Mouse (Mus musculus): Measurements from ENCODE around the gene Dnajc19. TPM values are rescaled to one million over a fixed set of nuclear protein-coding genes. Genes with fewer than 3 reads are reported as not detected.
"Not testable (repeated sequence)": the region's sequence is repeated elsewhere in the genome, so short reads cannot be mapped to it uniquely, and the experiment has no call there.

Dnajc19 gene
- total RNA-seq (2021): 100 to 1,000 TPM; 136 to 140 TPM

DNA sequence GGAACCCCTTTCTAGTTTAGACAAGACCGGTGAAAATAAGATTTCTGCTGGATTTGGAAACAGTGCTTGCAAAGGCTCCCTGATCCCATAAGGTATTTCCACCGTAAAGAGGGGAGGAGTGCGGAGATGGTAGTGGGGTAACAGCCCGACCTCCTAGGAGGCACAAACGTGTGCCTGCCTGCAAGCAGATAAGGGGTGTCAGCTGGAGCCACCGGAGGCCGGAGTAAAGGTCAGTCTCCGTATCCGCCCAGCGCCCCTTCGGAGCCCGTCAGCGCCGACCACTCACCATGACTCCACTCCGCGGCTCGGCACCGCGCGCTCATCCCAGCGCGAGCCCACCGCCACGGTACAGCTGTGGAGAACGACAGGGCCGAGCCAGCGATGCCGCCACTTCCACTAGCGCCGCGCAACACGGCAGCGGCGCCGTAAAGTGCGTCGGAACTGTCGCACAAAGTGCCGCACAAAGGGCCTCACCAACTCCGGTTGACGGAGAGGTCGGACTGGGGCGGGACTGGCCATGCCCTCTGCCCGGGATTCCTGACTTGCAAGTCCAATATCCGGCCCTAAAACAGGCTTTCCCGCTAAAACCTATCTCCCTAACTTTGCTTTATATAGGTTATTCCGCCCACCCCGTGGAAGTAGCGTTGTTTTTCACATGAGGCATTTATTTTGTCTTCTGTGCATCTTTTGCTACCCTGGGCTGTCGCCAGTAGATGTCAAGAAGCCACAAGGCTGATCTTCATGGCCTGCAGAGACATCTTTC, at the start of gene Dnajc19:
Gene Dnajc19 (minus strand): TSS at position 422 of the 763 bp plus-strand sequence.
- peak; percentile 93 to 96 for DNase-seq
- intact Hi-C loops (cut with DNase I): loop anchor here (2.0 to 10.0 kb wide), 2 partner anchors 60 to 126 kb away; no protein-coding TSS in a partner anchor

DNA sequence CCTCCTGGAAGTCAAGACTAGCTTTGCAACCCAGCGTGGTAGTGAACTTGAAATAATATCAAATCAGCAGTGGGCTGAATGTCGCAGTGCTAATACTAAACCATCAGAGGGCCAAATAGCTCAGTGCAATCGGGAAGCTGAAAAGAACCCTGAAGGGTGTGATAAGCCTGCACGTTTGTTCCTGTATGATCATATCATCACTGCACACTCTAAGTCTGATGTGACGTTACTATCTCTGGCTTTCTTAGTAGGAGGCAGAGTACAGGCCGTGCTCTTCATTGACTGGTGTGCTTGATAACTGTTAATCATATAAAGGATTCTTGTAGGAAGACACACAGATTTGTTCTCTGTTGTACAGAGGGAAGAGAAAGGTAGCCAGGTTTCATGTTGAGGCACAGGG, 48.8 kb upstream of the Dnajc19 start:
- intact Hi-C loops (cut with DNase I): no loop called here
- DNase-seq: no peak

DNA sequence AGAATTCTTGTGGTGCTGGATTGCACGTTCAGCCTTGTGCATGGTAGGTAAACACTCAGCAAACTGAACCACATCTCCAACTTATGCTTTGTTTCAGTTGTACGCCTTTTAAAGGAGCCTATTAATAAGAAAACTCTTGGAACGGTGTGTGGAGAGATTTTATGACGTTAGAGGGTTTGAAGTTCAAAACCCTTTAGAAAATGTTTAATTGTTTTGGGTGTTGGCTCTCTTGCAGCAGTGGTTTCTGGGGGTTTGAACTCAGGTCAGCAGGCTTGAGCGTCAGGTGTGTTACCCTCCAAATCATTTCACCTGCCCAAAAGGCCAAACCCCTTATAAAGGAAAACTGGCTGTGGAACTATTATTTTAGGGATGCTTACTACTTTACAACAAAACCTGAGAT, 40.2 kb upstream of the Dnajc19 start:
- intact Hi-C loops (cut with DNase I): no loop called here

DNA sequence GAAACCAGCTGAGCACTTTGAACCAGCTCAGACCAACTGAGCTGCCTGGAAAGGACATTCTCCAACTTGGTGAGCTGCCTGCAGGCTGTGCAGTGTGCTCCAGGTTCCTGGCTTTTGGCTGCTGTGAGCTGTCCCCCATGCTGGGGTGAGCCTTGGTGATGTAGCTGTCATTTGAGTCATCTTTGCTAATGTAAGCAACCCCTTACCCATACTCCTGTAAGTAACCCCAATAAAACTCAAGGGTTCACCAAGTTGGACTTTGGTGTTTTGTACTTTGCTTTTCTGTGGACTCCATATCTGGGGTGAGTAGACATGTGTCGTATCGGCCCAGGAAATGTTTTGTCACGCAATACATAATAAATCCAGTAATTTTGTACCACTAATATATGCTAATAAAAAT, 39.7 kb upstream of the Dnajc19 start:
- DNase-seq: no peak
- intact Hi-C loops (cut with DNase I): no loop called here

More for the DNA sequence above, 40.2 kb upstream of the Dnajc19 start:
- DNase-seq: no peak

DNA sequence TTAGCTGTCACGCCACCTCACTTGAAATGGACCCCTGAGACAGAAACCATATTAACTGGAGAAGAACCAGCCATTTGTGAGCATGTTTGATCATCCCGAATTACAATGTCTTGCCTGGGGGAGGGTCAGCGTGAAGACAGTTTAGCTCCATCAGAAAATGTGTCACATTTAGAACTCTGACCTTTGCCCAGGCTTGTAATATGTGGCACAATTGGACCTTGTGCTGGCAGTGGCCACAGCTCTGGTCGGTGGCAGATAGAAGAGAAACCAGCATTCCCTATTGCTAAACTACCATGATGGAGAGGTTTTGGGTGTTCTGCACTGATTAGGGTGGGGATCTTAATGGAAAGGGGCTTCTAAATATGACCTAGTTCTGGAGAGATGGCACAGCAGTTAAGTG, 38.7 kb upstream of the Dnajc19 start:
- intact Hi-C loops (cut with DNase I): no loop called here
- no peak for DNase-seq

DNA sequence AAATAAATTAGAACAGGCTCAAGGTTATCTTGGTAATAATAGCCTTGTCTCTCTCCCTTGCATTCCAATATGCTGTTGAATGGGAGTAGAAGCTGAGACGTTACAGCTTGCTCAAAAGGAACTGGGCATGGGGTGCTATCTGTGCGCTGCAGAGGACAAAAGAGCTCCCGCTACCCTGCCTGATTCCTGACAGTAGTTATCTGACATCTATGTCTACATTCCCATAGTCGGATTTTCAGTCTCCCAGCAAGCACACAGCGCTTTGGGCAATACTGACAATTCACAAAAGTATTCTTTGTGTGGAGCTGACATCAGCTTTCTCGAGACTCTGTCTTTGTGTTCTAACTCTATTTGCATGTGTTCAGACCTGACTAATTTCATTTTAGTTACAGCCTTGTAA, 34.7 kb upstream of the Dnajc19 start:
- no peak for DNase-seq

DNA sequence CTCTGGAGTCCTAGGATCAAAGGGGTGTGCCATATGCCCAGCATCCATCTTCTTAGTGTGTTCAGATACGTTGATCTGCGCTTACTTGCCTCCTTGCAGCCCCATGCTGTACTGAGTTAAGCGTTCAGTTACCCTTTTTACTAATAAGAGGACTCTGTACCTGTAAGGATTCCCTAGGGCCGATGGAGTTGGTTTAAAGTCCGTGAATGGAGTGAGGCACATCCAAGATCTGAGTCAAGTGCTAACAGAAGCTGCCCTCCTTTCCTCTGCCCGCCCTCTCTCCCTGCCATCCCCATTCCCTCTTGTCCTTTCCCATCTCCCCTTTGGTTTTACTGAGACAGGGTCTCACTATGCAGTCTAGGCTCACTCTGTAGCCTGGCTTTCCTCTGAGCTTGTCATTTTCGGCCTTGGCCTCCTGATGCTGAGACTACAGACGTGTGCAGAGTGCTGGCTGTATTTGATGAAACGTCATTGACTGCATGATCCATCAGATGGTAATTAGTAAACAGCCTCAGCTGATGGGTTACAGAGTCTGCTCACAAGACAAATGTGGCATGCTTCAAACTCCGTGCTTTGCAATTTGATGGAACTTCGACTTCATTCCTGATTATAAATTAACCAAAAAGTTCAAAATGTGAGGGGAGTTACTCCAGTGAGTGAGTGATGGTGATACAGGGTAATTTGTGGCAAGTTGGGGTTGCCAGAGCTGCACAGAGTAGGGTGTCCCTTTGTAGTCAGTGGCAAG, 31.0 kb upstream of the Dnajc19 start:
- no peak for DNase-seq
- intact Hi-C loops (cut with DNase I): no loop called here

More for the DNA sequence above, 34.7 kb upstream of the Dnajc19 start:
- intact Hi-C loops (cut with DNase I): no loop called here

DNA sequence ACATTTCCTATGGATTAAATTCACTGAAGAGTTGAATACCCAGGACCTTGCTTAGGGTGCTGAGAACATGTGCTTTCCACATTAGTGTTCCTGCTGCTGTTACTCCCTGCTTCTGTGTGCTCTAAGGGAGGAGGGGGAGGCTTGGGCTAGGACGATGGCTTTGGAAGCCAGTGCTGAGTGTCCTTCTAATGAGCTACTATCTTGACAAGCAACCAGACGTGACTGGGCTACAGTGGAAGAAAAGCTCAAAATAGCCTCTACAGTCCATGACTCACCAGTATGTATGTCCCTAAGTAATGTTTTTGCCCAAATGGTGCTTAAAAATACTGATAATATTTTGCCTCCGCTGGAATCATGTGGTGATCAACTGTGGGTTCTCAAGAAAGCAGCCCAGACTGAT, 26.5 kb upstream of the Dnajc19 start:
- intact Hi-C loops (cut with DNase I): no loop called here

DNA sequence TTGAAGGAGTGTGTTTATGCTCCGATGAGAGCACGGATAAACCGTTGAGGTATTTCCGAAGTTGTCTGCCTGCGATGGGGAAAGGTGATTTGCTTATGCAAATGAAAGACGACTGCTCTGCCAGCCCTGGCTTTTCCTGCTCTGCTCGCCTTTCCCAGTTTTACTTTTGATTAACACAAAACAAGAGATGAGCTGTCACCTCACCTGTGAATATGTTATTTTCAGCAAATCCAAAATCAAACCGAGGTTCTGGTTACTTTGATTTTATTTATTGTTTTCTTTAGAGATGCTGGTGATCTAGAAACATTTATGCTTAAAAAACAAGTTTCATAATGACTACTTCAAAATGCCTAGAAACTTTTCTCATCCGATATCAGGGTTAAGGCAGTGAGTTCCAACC, 25.3 kb upstream of the Dnajc19 start:
- DNase-seq: no peak
- intact Hi-C loops (cut with DNase I): no loop called here

More for the DNA sequence above, 26.5 kb upstream of the Dnajc19 start:
- no peak for DNase-seq

DNA sequence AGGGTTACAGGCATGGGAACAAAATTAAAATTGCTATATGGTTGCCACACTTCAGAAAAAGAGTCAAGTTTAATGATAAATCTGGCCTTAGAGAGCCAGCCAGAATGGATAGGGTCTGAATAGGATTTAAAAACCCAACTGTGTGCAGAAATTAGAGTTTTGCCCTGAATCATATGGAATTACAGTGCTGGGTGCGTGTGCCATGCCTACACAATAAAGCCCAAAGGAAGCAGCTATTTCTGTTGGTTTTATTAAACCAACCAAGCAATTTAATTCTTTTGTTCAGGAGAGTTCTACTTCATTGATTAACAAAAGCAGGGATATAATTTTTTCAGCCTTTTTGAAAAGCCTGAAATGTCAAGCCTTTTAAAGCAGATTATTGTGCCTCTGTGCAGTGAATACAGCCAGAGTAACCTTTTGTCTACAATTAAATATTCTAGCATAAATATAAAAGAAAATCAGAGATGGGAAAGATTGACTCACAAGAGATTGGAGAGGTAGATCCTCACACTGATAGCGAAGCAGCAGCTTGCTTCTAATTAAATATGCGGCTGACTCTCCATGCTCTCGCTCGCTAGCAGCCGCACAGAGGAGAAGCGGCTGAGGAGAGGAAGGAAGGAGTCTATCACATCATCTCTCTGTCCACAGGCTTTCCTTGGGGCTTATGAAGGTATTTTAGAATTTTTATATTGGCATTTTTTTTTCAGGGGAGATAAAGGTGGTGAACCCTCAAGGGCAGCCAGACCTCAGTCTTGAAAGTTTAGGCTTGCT, 23.0 kb upstream of the Dnajc19 start:
- no peak for DNase-seq
- intact Hi-C loops (cut with DNase I): no loop called here

DNA sequence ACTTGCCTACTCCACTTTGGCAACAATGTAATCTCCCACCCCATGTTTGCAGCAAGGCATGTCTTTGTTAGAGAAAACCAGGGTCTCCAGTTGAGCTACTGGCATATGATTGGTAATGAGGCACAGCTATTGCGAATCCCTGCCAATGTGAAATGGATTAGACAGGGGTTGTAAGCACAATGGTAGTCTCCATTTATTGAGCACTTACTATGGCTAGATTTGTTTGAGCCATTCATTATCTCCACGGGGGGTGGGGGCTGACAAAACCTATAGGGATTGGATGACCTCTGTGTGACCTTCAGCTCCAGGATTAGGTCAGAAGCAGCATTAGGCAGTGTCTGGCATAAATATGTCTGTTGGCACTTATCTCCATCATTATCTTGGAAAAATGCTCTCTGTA, 21.8 kb upstream of the Dnajc19 start:
- DNase-seq: no peak
- intact Hi-C loops (cut with DNase I): no loop called here

DNA sequence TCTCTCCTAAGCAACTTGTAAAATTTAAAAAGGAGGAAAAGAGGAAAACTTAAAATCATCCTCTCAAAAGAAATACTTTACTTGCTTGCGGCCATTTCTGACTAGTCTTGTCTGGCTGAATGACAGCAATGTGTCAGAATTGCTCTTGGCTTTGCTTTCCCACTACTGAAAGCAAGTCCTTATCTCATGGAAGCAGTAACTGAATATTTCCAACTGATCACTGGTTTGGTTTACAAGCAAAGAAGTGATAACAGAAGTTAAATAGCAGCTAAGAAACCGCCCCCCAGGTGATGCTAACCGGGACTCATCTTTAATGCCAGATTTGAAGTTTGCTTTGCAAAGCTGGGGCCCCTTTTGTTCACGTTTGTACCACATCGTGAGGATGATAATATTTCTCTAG, 2.5 kb upstream of the Dnajc19 start:
- no peak for DNase-seq
- intact Hi-C loops (cut with DNase I): loop anchor here (10.0 kb wide), 1 partner anchor 129 kb away; no protein-coding TSS in a partner anchor

DNA sequence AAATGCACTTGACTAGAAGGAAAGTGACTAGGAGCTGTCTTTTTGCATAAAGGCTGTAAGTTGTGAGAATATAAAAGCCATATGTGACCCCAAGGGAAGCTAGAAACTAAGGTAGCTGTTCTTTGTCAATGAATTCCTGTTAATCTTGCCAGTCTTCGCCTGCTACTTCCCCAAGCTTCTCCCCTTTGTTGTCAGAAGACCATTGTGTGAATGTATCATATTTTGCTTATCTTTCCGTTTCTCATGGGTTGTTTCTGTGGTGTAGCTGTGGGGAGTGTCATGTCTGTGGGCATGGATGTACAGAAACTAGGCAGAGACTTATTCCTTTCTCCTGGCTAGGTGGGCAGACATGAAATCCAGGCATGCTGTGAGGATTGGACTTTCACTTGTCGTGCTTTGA, 808 bp upstream of the Dnajc19 start:
- no peak for DNase-seq
- intact Hi-C loops (cut with DNase I): loop anchor here (2.0 to 10.0 kb wide), 2 partner anchors 61 to 127 kb away; no protein-coding TSS in a partner anchor

DNA sequence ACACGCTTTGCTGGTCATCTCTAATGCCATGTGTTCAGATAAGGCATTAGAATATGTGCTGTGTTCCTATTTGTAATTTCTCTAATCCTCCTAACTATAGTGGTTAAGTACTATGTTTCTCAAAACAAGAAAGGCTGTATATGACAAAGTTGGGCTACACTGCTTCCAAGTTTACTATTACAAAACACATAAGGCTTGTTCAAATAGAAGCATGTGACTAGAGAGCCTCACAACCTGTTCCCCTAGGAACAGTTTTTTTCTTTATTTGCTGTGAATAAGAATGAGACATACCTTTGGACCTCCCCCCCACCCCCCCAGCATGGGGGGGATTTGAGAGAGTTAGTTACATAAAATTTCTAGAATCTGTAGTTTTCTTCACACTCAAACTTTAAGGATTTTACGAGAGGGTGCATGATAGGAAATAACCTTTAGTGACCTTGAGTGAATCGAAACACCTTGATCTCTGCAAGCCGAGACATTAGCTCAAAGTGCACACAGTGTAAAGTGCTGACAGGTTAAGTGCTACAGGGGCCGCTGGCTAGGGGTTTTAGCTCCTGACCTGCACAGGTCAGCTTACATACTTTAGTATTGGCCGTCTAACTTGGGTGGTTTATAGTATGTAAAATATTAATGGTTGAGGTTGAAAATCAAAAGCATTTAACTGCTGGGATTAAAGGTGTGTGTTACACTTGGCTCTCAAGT, 4.9 kb downstream of the Dnajc19 start:
- DNase-seq: no peak
- intact Hi-C loops (cut with DNase I): no loop called here

DNA sequence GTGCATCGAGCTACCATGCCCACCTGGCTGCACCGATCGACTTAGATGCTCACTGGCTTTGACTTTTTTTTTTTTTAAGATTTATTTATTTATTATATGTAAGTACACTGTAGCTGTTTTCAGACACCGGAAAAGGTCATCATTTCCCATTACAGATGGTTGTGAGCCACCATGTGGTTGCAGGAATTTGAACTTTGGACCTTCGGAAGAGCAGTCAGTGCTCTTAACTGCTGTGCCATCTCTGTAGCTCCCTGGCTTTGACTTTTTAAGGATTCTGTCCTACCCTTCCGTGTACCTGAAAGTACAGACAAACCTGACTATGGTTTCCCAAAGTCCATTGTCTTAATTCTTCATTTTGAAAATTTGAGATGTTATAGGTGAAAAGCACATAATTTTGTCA, 8.4 kb downstream of the Dnajc19 start:
- intact Hi-C loops (cut with DNase I): no loop called here
- no peak for DNase-seq

DNA sequence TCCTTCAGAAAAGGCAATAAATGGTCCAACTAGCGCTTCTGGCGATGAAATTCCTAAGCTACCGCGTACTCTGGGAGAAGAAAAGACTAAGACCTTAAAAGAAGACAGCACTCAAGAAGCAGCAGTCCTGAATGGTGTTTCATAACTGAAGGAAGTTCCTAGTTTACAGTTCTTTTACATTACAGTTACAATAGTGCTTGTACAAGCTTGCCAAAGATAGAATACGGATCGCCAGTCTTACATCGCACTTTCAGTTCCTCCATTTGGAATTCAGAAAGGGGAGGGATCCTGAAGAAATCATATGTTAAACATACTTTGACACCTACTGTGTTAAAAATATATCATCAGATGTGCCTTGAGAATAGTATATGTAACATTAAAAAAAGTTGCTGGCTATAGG, 12.2 kb downstream of the Dnajc19 start:
- intact Hi-C loops (cut with DNase I): loop anchor here (5.0 kb wide), 1 partner anchor 47 kb away; no protein-coding TSS in a partner anchor
- not testable (repeated sequence) for DNase-seq

DNA sequence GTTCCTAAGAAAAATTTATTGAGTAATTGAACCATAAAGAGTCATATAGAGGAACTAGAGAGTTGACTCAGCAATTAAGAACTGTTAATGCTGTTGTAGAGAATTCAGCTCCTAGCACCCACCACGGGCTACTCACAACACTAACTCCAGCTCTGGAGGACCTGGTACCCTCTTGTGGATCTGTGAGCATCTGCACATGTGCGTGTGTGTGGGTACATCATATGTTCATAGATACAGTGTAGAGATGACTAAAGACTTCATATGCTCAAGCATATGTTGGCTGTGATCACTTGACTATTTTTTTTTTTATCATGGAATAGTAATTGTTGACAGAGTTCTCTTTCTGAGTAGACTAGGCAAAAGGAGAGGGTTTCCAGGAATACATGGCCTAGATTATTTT, 18.8 kb downstream of the Dnajc19 start:
- intact Hi-C loops (cut with DNase I): no loop called here

DNA sequence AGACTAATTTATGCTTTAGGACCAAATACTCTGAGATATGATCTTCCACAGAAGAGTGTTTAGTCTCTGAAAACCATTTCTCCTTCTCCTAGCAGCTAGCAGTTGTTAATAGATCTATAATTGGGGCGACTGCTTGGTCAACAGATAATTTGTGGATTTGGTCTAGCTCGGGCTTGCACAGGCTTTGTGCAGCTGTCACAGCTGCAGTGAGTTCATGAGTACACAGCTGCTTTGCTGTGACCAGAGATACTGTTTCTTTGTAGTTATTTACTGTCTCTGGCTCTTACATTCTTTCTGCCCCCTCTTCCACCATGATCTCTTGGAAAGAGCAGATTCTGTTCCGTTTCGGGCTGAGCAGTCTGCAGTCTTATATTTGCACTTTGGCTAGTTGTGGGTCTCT, 39.1 kb downstream of the Dnajc19 start:
- intact Hi-C loops (cut with DNase I): no loop called here
- DNase-seq: no peak

More for the DNA sequence above, 18.8 kb downstream of the Dnajc19 start:
- no peak for DNase-seq

DNA sequence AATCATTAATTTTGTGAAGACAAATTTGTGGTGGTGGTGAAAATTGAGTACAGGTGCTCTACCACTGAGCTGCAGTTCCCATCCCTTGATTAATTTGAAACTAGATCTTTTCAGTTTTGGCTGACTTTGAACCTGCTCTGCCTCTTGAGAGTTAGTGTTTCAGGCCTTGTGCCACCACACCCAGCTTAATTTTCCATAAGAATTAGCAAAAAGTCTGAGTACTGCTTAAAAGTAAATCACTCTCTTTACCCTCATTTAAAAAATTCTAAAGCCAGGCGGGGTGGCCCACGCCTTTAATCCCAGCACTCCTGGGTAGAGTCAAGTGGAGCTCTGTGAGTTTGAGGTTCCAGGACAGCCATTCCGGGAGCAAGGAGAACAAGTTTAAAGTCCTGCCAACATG, 45.4 kb downstream of the Dnajc19 start:
- intact Hi-C loops (cut with DNase I): no loop called here
- no peak for DNase-seq

DNA sequence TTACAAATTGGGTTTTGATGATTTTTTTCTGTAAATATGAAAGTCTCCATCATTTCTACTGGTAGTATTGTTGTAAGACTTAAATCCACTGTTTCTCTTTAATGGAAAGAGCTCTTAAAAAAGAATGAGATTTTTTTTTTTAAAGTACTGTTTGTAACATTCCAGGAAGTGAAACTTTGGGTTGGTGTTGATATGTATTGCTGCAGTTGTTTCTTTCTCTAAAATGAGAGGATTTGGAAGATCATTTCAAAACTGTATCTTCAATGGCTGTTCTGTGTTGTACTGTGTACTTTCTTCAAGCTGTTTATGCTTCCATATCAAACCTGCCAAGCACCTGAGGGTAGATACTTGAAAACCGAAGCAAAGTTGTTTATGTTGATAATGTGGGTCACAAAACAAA, 46.3 kb downstream of the Dnajc19 start:
- no peak for DNase-seq
- intact Hi-C loops (cut with DNase I): no loop called here

Measured in heart, postnatal 36 days (tissue).